Mouse (Mus musculus): Measurements from ENCODE around the gene Plppr3. TPM values are rescaled to one million over a fixed set of nuclear protein-coding genes. Genes with fewer than 3 reads are reported as not detected.

Plppr3 gene
- 10 to 100 TPM; 30.6 to 34.4 TPM for total RNA-seq (2021)
- long read RNA-seq, transcript Plppr3-201 (7 exons, 2,766 nt), result major isoform, 36 of 48 reads
- long read RNA-seq, partial matches to known transcripts, result 3 of 48 reads
- long read RNA-seq, other reads (novel, unspliced or antisense), result 8 of 48 reads

GRCm38 (mm10) chr10:79874290-79874862 is at the start of gene Plppr3, which contains the start of gene Prtn3:
Gene Plppr3, minus strand, starts transcription at chr10:79874634.
Gene Prtn3, plus strand, starts transcription at chr10:79874476.
- DNase-seq (ENCODE audit: low spot score in 2 of 2), result no peak

GRCm38 (mm10) chr10:79921572-79921971 is 47.1 kb upstream of the Plppr3 start:
- no peak for DNase-seq (ENCODE audit: low spot score in 2 of 2)

GRCm38 (mm10) chr10:79920958-79921535 is 46.6 kb upstream of the Plppr3 start, which contains the start of gene R3hdm4:
Gene R3hdm4, minus strand, starts transcription at chr10:79921208.
- no peak for DNase-seq (ENCODE audit: low spot score in 2 of 2)

GRCm38 (mm10) chr10:79920056-79920890 is 45.8 kb upstream of the Plppr3 start:
- no peak for DNase-seq (ENCODE audit: low spot score in 2 of 2)

- no peak for DNase-seq (ENCODE audit: low spot score in 2 of 2)
Measured at GRCm38 (mm10) chr10:79919251-79919849, 44.9 kb upstream of the Plppr3 start.

- no peak for DNase-seq (ENCODE audit: low spot score in 2 of 2)
Measured at GRCm38 (mm10) chr10:79918231-79919078, 44.0 kb upstream of the Plppr3 start.

GRCm38 (mm10) chr10:79917532-79918100 is 43.2 kb upstream of the Plppr3 start:
- no peak for DNase-seq (ENCODE audit: low spot score in 2 of 2)

GRCm38 (mm10) chr10:79916808-79917531 is 42.5 kb upstream of the Plppr3 start, which contains the start of gene Kiss1r:
Gene Kiss1r, plus strand, starts transcription at chr10:79916971.
- DNase-seq (ENCODE audit: low spot score in 2 of 2), result peak; percentile 80 to 86

- peak in 1 of 2 experiments; percentile 43 for DNase-seq (ENCODE audit: low spot score in 2 of 2)
Measured at GRCm38 (mm10) chr10:79916081-79916480, 41.6 kb upstream of the Plppr3 start.

GRCm38 (mm10) chr10:79914948-79915596 is 40.6 kb upstream of the Plppr3 start:
- DNase-seq (ENCODE audit: low spot score in 2 of 2), result no peak

- DNase-seq (ENCODE audit: low spot score in 2 of 2), result no peak
Measured at GRCm38 (mm10) chr10:79914131-79914947, 39.9 kb upstream of the Plppr3 start.

GRCm38 (mm10) chr10:79912412-79912811 is 38.0 kb upstream of the Plppr3 start:
- no peak for DNase-seq (ENCODE audit: low spot score in 2 of 2)

GRCm38 (mm10) chr10:79910556-79910955 is 36.1 kb upstream of the Plppr3 start, which contains the start of gene Gm26602:
Gene Gm26602, plus strand, starts transcription at chr10:79910856.
- no peak for DNase-seq (ENCODE audit: low spot score in 2 of 2)

GRCm38 (mm10) chr10:79909092-79909922 is 34.9 kb upstream of the Plppr3 start:
- DNase-seq (ENCODE audit: low spot score in 2 of 2), result peak; percentile 45 to 80

GRCm38 (mm10) chr10:79908167-79909091 is 34.0 kb upstream of the Plppr3 start, which contains the start of gene Med16:
Gene Med16, minus strand, starts transcription at chr10:79908923.
- DNase-seq (ENCODE audit: low spot score in 2 of 2), result peak; percentile 94 to 96

- no peak for DNase-seq (ENCODE audit: low spot score in 2 of 2)
Measured at GRCm38 (mm10) chr10:79907415-79907814, 33.0 kb upstream of the Plppr3 start.
